Mouse (Mus musculus): ENCODE measurements around the gene Unc50. TPM values are rescaled to one million over a fixed set of nuclear protein-coding genes. Genes with fewer than 3 reads are reported as not detected.

Unc50 gene
- polyA plus RNA-seq, 1 experiment: 33.1 TPM

DNA sequence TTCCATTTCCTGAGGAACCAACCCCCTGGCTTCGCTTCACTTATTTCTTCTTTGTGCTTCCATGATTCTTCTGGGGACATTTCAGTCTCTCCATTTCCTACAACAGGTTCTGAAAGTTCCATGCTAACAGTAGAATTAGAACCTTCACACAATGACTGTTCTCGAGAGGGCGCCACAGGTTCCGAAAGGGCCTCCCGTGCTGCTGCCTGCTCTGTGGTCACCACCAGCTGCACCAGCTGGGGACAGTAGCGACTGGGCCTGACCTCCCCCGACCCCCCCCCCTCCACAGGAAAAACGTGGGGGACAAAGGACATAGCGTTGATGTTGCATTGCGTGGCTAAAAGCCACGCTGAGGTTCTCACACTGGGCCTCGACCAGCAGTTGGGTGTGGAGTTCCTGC, 58.6 kb downstream of the Unc50 start:
- no peaks in the 10 kb centered on the region for H3K36me3 ChIP-seq (ENCODE audit: control insufficient read depth, insufficient read depth)

More for the DNA sequence above, 58.6 kb downstream of the Unc50 start:
- no peak overlapping the region for H3K4me2 ChIP-seq (ENCODE audit: low read depth)
- no peak overlapping the region for H3K4me3 ChIP-seq
- H3K27me3 ChIP-seq (ENCODE audit: control insufficient read depth, insufficient read depth, insufficient read length): peaks cover 4% of the 10 kb centered on the region
- no peaks in the 10 kb centered on the region for H3K79me2 ChIP-seq (ENCODE audit: control insufficient read depth, insufficient read depth)
- TF ChIP-seq SRF (IDR thresholded peaks at IDR 0.05; ENCODE audit: control insufficient read depth, insufficient read length, low read depth) (no peak), MYOD1 (IDR thresholded peaks at IDR 0.05; ENCODE audit: control insufficient read depth in 1 of 3, insufficient read length in 2 of 3, low read depth in 2 of 3) (no peak), USF1 (IDR thresholded peaks at IDR 0.05; ENCODE audit: low read depth) (no peak), POLR2A (IDR thresholded peaks at IDR 0.05; ENCODE audit: insufficient read length, low read depth) (no peak), REST (IDR thresholded peaks at IDR 0.05; ENCODE audit: insufficient read depth, insufficient read length) (no peak), TCF12 (IDR thresholded peaks at IDR 0.05; ENCODE audit: insufficient read depth, poor library complexity, severe bottlenecking) (no peak), CEBPB (IDR thresholded peaks at IDR 0.05; ENCODE audit: insufficient read depth, poor library complexity, severe bottlenecking) (no peak), MYOG (IDR thresholded peaks at IDR 0.05; ENCODE audit: control insufficient read depth in 1 of 3, insufficient read depth in 1 of 3, insufficient read length in 2 of 3, low read depth in 2 of 3) (no peak), POLR2AphosphoS2 (IDR thresholded peaks at IDR 0.05; ENCODE audit: insufficient read length, low read depth) (no peak), MAX (IDR thresholded peaks at IDR 0.05; ENCODE audit: low read depth) (no peak), TCF3 (IDR thresholded peaks at IDR 0.05; ENCODE audit: insufficient read length, low read depth) (no peak), E2F4 (IDR thresholded peaks at IDR 0.05; ENCODE audit: insufficient read depth) (no peak)
- H3ac ChIP-seq (ENCODE audit: control insufficient read depth, insufficient read length): no peak overlapping the region

Other genes with a start within 250 kb of the Unc50 start
- gene Cnga3, start 215.7 kb upstream of the Unc50 start, polyA plus RNA-seq (2012; fragmentation: generic; extraction: Trizol): not detected
- gene Inpp4a, start 130.3 kb upstream of the Unc50 start, polyA plus RNA-seq (2012; fragmentation: generic; extraction: Trizol): 4.9 TPM
- gene Coa5, start within 50 bp of the Unc50 start, polyA plus RNA-seq (2012; fragmentation: generic; extraction: Trizol): 41.3 TPM
- gene Mgat4a, start 110.9 kb downstream of the Unc50 start, polyA plus RNA-seq (2012; fragmentation: generic; extraction: Trizol): 0.01 TPM